Mouse (Mus musculus): Measurements from ENCODE around the gene Colca2.
A peak's percentile ranks its signal among the peaks of the same experiment; 100 is the strongest.

The Colca2 gene

GRCm38 (mm10) chr9:51278500-51279381, at the start of gene Colca2:
Gene Colca2, minus strand, starts transcription at chr9:51278569.
- DNase-seq = peak; percentile 86

- no peak for DNase-seq
Measured at GRCm38 (mm10) chr9:51327555-51327903, 49.2 kb upstream of the Colca2 start.

- DNase-seq = no peak
Measured at GRCm38 (mm10) chr9:51326619-51327554, 48.5 kb upstream of the Colca2 start.

GRCm38 (mm10) chr9:51324406-51325065, 46.2 kb upstream of the Colca2 start:
- no peak for DNase-seq

- no peak for DNase-seq
Measured at GRCm38 (mm10) chr9:51320096-51320495, 41.7 kb upstream of the Colca2 start.

GRCm38 (mm10) chr9:51318246-51318645, 39.9 kb upstream of the Colca2 start:
- DNase-seq = no peak

- DNase-seq = no peak
Measured at GRCm38 (mm10) chr9:51317322-51317721, 39.0 kb upstream of the Colca2 start.

GRCm38 (mm10) chr9:51315402-51316063, 37.2 kb upstream of the Colca2 start:
- DNase-seq = no peak

- DNase-seq = peak; percentile 22
Measured at GRCm38 (mm10) chr9:51312554-51313317, 34.4 kb upstream of the Colca2 start.

- DNase-seq = no peak
Measured at GRCm38 (mm10) chr9:51310515-51310914, 32.1 kb upstream of the Colca2 start.

GRCm38 (mm10) chr9:51306351-51306750, 28.0 kb upstream of the Colca2 start:
- DNase-seq = no peak

GRCm38 (mm10) chr9:51305146-51305545, 26.8 kb upstream of the Colca2 start:
- peak; percentile 8 for DNase-seq

GRCm38 (mm10) chr9:51303980-51304379, 25.6 kb upstream of the Colca2 start:
- DNase-seq = no peak

- no peak for DNase-seq
Measured at GRCm38 (mm10) chr9:51293541-51293940, 15.2 kb upstream of the Colca2 start.

GRCm38 (mm10) chr9:51292674-51293073, 14.3 kb upstream of the Colca2 start:
- DNase-seq = peak; percentile 94

GRCm38 (mm10) chr9:51290980-51291379, 12.6 kb upstream of the Colca2 start:
- no peak for DNase-seq

- peak; percentile 72 for DNase-seq
Measured at GRCm38 (mm10) chr9:51286079-51286478, 7.7 kb upstream of the Colca2 start.

GRCm38 (mm10) chr9:51277834-51278498, 403 bp downstream of the Colca2 start:
- DNase-seq = no peak

- DNase-seq = peak; percentile 66
Measured at GRCm38 (mm10) chr9:51274678-51275077, 3.7 kb downstream of the Colca2 start.

- no peak for DNase-seq
Measured at GRCm38 (mm10) chr9:51273581-51274154, 4.7 kb downstream of the Colca2 start.

GRCm38 (mm10) chr9:51272102-51272501, 6.3 kb downstream of the Colca2 start:
- DNase-seq = no peak
